Mouse (Mus musculus) spleen, postnatal 10 days (tissue): ENCODE data around the gene Gm8909.
"Not testable (repeated sequence)": the region's sequence is repeated elsewhere in the genome, so short reads cannot be mapped to it uniquely, and the experiment has no call there.

Source experiments
- DNase-seq, 2 experiments: peaks; one replicate each; pipeline ENCODE4 v3.0.0; 2021 to 2022; ENCODE audit warnings: low spot score in 2 of 2

Gm8909 gene

GRCm38 (mm10) chr17:36168039-36168652 is at the start of gene Gm8909:
Gene Gm8909, minus strand, starts transcription at chr17:36168537.
- DNase-seq = peak in 1 of 2 experiments; percentile 27

- no peak for DNase-seq
Observed at GRCm38 (mm10) chr17:36215586-36215985, 47.2 kb upstream of the Gm8909 start.

- DNase-seq = no peak
Observed at GRCm38 (mm10) chr17:36206846-36207245, 38.5 kb upstream of the Gm8909 start.

- DNase-seq = no peak
Observed at GRCm38 (mm10) chr17:36205862-36206261, 37.5 kb upstream of the Gm8909 start.

- no peak for DNase-seq
Observed at GRCm38 (mm10) chr17:36205456-36205855, 37.1 kb upstream of the Gm8909 start.

- DNase-seq = no peak
Observed at GRCm38 (mm10) chr17:36201851-36202250, 33.5 kb upstream of the Gm8909 start.

- peak in 1 of 2 experiments; percentile 47 for DNase-seq
Observed at GRCm38 (mm10) chr17:36198317-36198716, 30.0 kb upstream of the Gm8909 start.

- DNase-seq = no peak
Observed at GRCm38 (mm10) chr17:36194471-36194870, 26.1 kb upstream of the Gm8909 start.

- peak; percentile 32 to 78 for DNase-seq
Observed at GRCm38 (mm10) chr17:36193546-36194141, 25.3 kb upstream of the Gm8909 start.

GRCm38 (mm10) chr17:36192371-36192770 is 24.0 kb upstream of the Gm8909 start:
- DNase-seq = no peak

- no peak for DNase-seq
Observed at GRCm38 (mm10) chr17:36190169-36190507, 21.8 kb upstream of the Gm8909 start, which contains the start of gene H2-T3. Gene H2-T3, minus strand, starts transcription at chr17:36190287.

- DNase-seq = no peak
Observed at GRCm38 (mm10) chr17:36189491-36190168, 21.3 kb upstream of the Gm8909 start.

GRCm38 (mm10) chr17:36187540-36187939 is 19.2 kb upstream of the Gm8909 start:
- DNase-seq = no peak

GRCm38 (mm10) chr17:36182212-36182611 is 13.9 kb upstream of the Gm8909 start:
- no peak for DNase-seq

- DNase-seq = not testable (repeated sequence)
Observed at GRCm38 (mm10) chr17:36179446-36179845, 11.1 kb upstream of the Gm8909 start.

GRCm38 (mm10) chr17:36178938-36179337 is 10.6 kb upstream of the Gm8909 start:
- DNase-seq = peak in 1 of 2 experiments; percentile 23

- DNase-seq = not testable (repeated sequence)
Observed at GRCm38 (mm10) chr17:36176132-36176531, 7.8 kb upstream of the Gm8909 start.

GRCm38 (mm10) chr17:36170287-36170814 is 2.0 kb upstream of the Gm8909 start:
- DNase-seq = no peak

- DNase-seq = no peak
Observed at GRCm38 (mm10) chr17:36169753-36170152, 1.4 kb upstream of the Gm8909 start.

GRCm38 (mm10) chr17:36169094-36169493 is 757 bp upstream of the Gm8909 start:
- not testable (repeated sequence) for DNase-seq

- no peak for DNase-seq
Observed at GRCm38 (mm10) chr17:36167306-36168038, 865 bp downstream of the Gm8909 start.

GRCm38 (mm10) chr17:36166901-36167300 is 1.4 kb downstream of the Gm8909 start:
- not testable (repeated sequence) for DNase-seq
